Mouse (Mus musculus) urinary bladder, adult 18-20 months (tissue): ENCODE measurements around the gene Oxnad1.

ENCODE experiments used
- DNase-seq, 2 experiments: peaks; one replicate each; pipeline ENCODE4 v3.0.0; 2022; ENCODE audit warnings: low spot score in 2 of 2, mixed read lengths in 2 of 2

The Oxnad1 gene

DNA sequence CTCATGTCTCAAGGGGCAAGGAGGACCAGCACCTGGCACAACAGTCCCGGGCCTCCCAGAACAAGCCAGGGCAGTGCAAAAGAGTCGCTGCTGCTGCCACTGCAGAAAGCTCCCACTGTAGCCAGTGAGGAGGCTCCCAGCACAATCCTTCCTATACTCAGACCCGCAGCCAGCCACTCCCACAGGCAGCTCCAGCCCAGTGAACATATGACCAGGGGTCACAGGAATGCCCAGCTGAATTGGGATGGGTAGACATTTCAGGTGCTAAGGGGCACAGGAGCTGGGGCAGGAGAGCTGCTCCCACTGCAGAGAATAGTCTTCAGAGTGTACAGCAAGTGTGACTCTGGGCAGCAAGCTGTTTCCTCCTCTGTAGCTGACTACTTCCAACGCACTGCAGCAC, 60.2 kb downstream of the Oxnad1 start:
- DNase-seq = no peak

DNA sequence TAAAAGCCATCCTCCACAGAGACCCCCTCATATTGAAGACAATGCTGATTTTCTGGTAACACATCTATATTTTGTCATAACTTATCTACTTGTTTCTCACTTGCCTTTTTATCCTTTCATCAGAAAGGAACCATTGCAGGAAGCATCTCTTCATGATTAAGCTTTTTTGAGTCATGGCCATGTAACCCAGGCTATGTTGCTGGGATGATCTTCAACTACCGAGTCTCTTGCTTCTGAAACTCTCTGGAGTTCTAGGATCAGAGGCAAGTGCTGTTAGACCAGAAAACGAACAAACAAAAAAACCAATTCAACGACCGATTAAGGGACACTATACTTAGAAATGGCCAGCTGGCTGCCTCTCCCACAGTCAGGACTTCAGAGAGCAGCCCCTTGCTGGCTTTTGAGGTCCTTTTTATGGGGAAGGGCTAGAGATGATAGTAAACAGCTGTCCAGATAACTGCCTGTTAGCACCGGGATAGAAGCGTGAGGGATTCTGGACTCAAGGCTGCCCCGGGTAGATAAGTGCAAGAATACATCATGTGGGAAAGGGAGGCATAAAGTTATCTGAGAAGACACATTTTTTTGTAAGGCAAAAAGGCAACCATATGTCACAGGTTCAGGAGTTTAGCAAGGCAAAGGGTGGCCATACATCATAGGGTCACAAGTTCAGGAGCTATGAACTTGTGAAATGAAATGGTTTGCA, 60.8 kb downstream of the Oxnad1 start:
- no peak for DNase-seq

DNA sequence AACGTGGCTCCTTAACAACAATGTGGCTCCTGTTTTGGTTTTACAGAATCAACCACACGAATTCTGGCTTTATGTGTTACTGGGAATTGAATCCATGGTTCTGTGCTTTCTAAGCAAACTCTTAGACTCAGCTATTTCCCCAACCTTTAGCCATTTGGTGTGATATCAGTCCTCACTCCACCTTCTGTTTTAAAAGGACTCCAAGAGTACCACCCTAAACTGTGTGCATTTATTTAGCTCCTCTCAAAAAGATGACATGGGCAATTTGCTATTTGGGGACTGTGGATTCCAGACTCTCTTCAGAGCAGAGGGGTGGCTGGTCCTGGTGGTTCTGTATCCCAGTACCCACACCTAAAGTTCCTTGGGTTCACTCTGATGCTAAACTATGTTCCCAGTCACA, 61.4 kb downstream of the Oxnad1 start:
- DNase-seq = no peak

DNA sequence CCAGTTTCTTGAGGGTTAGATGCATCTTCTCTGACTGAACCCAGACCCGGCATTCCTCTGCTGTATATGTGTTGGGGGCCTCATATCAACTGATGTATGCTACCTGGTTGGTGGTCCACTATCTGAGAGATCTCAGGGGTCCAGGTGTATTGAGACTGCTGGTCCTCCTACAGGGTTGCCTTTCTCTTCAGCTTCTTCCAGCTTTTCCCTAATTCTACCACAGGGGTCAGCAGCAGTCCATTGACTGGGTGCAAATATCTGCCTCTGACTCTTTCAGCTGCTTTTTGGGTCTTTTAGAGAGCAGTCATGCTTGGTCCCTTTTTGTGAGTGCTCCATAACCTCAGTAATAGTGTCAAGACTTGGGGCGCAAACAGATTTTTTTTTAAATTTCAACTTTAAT, 65.7 kb downstream of the Oxnad1 start:
- DNase-seq = no peak

GRCm38 (mm10) chr14:32152243-32152965, 67.2 kb downstream of the Oxnad1 start:
- DNase-seq = no peak
